Mouse (Mus musculus): ENCODE measurements around the gene Ttll1. TPM values are rescaled to one million over a fixed set of nuclear protein-coding genes. Genes with fewer than 3 reads are reported as not detected.
A peak's percentile ranks its signal among the peaks of the same experiment; 100 is the strongest.

Ttll1 gene
- total and polyA plus RNA-seq, 2 experiments from 2014 or later, result 10.7 to 25.7 TPM

DNA sequence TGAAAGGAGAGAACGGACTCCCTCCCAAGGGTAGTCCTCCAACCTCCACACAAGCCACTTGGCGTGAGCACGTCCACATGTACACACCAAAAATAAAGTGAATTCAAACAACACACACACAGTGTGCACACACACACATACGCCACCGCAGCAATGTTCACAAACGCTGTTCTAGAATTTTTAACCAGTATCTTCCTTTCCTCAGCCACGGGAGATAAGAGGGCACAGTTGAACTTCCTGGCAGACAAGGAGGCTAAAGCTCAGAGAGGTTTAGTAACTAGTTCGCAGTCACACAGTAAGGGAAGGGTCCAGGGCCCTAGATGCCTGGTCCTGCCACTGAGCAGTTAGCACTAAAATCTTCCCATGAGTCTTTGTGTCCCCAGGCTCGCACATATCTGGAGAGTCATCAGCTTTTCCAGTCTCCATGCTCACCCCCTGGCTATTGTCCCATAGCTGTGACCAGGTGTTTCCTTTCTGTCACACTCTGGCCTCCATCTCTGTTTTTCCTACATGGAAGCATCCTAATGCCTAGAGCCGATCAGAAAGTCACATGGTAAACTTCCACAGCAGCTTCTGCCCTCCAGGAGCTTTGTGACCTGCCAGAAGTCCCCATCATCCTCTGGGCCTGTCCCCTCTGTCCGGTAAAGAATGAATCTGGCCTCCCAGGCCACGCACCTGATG, 34.0 kb downstream of the Ttll1 start:
- no peak overlapping the region for H3K4me2 ChIP-seq (ENCODE audit: low read depth, low read length)
- DNase-seq (ENCODE audit: low spot score) (peak; percentile 31), ATAC-seq (ENCODE audit: insufficient read depth, low read depth) (0 out of 2 replicates have a peak, but pooled peaks have one; percentile 12)
- H3K27me3 ChIP-seq (ENCODE audit: control insufficient read depth, insufficient read depth, low read length), result no peaks in the 10 kb centered on the region
- TF ChIP-seq EP300 (IDR thresholded peaks at IDR 0.05; ENCODE audit: low read depth) (no peak), CTCF (IDR thresholded peaks at IDR 0.05; ENCODE audit: low read depth) (no peak)
- no peak overlapping the region for H3K27ac ChIP-seq (ENCODE audit: low read depth)
- no peak overlapping the region for H3K9ac ChIP-seq (replicated peaks; ENCODE audit: low read depth, low read length)
- no peaks in the 10 kb centered on the region for H3K36me3 ChIP-seq (replicated peaks; ENCODE audit: control insufficient read depth, insufficient read depth, low read length)
- no peak overlapping the region for H3K4me3 ChIP-seq (ENCODE audit: low read depth, low read length)
- 63% methylated on average over 12 of the region's 12 CpGs for WGBS
- H3K9me3 ChIP-seq (replicated peaks; ENCODE audit: control insufficient read depth, low read length), result no peaks in the 10 kb centered on the region
- H3K4me1 ChIP-seq (ENCODE audit: control insufficient read depth, insufficient read depth), result peaks cover 27% of the 10 kb centered on the region

DNA sequence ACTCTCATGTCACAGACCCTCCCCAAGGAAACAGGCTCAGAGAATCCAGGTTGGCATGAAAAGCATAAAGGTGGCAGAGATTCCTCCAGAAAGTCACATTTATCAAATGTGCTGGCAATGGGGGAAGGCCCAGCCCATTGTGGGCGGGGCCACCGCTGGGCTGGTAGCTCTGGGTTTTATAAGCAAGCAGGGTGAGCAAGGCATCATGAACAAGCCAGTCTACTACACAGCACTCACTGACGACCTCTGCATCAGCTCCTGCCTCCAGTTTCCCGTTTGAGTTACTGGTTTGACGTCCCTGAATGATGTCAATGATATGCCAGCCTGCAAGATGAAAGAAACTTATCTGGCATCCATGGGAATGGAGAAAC, 36.2 kb downstream of the Ttll1 start:
- no peak overlapping the region for H3K4me3 ChIP-seq (ENCODE audit: low read depth, low read length)
- ATAC-seq (ENCODE audit: insufficient read depth, low read depth) (0 out of 2 replicates have a peak, but pooled peaks have one; percentile 24), DNase-seq (ENCODE audit: low spot score) (peak; percentile 46)
- no peak overlapping the region for H3K4me2 ChIP-seq (ENCODE audit: low read depth, low read length)
- peaks cover 40% of the 10 kb centered on the region for H3K4me1 ChIP-seq (ENCODE audit: control insufficient read depth, insufficient read depth)
- no peak overlapping the region for H3K9ac ChIP-seq (replicated peaks; ENCODE audit: low read depth, low read length)
- H3K27ac ChIP-seq (ENCODE audit: low read depth), result peak overlapping the region; percentile 74
- 29% methylated on average over 5 of the region's 5 CpGs for WGBS
- no peak for TF ChIP-seq CTCF (IDR thresholded peaks at IDR 0.05; ENCODE audit: low read depth)
- no peak for TF ChIP-seq EP300 (IDR thresholded peaks at IDR 0.05; ENCODE audit: low read depth)
- H3K36me3 ChIP-seq (replicated peaks; ENCODE audit: control insufficient read depth, insufficient read depth, low read length), result no peaks in the 10 kb centered on the region
- no peaks in the 10 kb centered on the region for H3K27me3 ChIP-seq (ENCODE audit: control insufficient read depth, insufficient read depth, low read length)
- H3K9me3 ChIP-seq (replicated peaks; ENCODE audit: control insufficient read depth, low read length), result no peaks in the 10 kb centered on the region

DNA sequence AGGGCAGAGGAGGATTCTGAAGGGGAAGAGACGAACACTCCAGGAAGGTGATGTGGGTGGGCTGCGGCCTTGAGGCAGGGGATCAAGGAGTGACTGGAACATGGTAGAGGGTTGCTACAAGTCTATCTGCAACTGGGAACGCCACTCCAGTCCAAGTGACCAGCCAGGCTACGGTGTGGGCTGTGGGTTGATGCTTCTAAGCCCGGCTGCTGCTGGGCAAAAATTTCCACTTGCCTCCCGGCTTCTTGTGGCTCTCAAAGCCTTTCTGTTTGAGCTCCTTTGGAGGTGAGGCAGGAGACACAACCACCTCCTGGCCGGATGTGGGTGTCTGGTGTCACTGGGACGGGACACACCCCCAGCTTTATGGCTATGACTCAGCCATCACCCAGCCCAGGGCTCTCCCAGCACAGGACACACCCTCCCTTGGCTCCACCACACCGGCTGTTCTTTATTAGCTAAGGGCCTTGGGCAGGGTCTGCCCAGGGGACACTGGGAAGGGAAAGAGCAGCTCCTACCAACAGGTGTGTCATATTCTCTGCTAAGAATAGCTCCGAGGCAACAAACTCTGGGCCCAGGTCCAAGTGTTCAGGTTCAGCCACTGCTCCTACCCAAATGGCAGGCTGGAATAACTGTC, 36.7 kb downstream of the Ttll1 start:
- WGBS, result 48% methylated on average over 10 of the region's 10 CpGs
- peak; percentile 74 for DNase-seq (ENCODE audit: low spot score)

DNA sequence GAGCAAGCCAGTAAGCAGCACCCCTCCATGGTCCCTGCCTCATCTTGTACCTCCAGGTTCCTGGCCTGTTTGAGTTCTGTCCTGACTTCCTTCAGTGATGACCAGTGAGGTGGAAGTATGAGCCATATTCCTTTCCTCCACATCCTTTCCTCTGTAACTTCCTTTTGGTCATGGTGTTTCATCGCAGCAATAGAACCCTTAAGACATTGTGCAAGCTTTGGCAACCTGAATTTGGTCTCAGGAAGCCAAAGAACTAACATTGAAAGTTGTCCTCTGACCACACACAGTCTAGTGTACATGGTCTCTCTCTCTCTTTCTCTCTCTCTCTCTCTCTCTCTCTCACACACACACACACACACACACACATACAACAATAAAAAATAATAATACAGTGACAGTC, 37.4 kb downstream of the Ttll1 start:
- no peaks in the 10 kb centered on the region for H3K9me3 ChIP-seq (replicated peaks; ENCODE audit: control insufficient read depth, low read length)
- H3K4me3 ChIP-seq (ENCODE audit: low read depth, low read length), result no peak overlapping the region
- H3K36me3 ChIP-seq (replicated peaks; ENCODE audit: control insufficient read depth, insufficient read depth, low read length), result no peaks in the 10 kb centered on the region
- H3K27me3 ChIP-seq (ENCODE audit: control insufficient read depth, insufficient read depth, low read length), result no peaks in the 10 kb centered on the region
- H3K27ac ChIP-seq (ENCODE audit: low read depth), result peak overlapping the region; percentile 74; the same call in 1 of the 2 replicates
- H3K9ac ChIP-seq (replicated peaks; ENCODE audit: low read depth, low read length), result no peak overlapping the region
- WGBS, result 75% methylated on average over 1 of the region's 1 CpGs
- H3K4me2 ChIP-seq (ENCODE audit: low read depth, low read length), result no peak overlapping the region
- DNase-seq (ENCODE audit: low spot score), result no peak
- ATAC-seq (ENCODE audit: insufficient read depth, low read depth), result no peak
- peaks cover 44% of the 10 kb centered on the region for H3K4me1 ChIP-seq (ENCODE audit: control insufficient read depth, insufficient read depth)
- no peak for TF ChIP-seq EP300 (IDR thresholded peaks at IDR 0.05; ENCODE audit: low read depth)
- no peak for TF ChIP-seq CTCF (IDR thresholded peaks at IDR 0.05; ENCODE audit: low read depth)

More for the DNA sequence above, 36.7 kb downstream of the Ttll1 start:
- no peak for TF ChIP-seq EP300 (IDR thresholded peaks at IDR 0.05; ENCODE audit: low read depth)
- TF ChIP-seq CTCF (IDR thresholded peaks at IDR 0.05; ENCODE audit: low read depth), result no peak
- no peaks in the 10 kb centered on the region for H3K9me3 ChIP-seq (replicated peaks; ENCODE audit: control insufficient read depth, low read length)
- peak; percentile 62 for ATAC-seq (ENCODE audit: insufficient read depth, low read depth)
- H3K36me3 ChIP-seq (replicated peaks; ENCODE audit: control insufficient read depth, insufficient read depth, low read length), result no peaks in the 10 kb centered on the region
- peaks cover 44% of the 10 kb centered on the region for H3K4me1 ChIP-seq (ENCODE audit: control insufficient read depth, insufficient read depth)
- no peak overlapping the region for H3K4me2 ChIP-seq (ENCODE audit: low read depth, low read length)
- no peak overlapping the region for H3K9ac ChIP-seq (replicated peaks; ENCODE audit: low read depth, low read length)
- H3K27ac ChIP-seq (ENCODE audit: low read depth), result peak overlapping the region; percentile 74
- H3K27me3 ChIP-seq (ENCODE audit: control insufficient read depth, insufficient read depth, low read length), result no peaks in the 10 kb centered on the region
- H3K4me3 ChIP-seq (ENCODE audit: low read depth, low read length), result no peak overlapping the region

DNA sequence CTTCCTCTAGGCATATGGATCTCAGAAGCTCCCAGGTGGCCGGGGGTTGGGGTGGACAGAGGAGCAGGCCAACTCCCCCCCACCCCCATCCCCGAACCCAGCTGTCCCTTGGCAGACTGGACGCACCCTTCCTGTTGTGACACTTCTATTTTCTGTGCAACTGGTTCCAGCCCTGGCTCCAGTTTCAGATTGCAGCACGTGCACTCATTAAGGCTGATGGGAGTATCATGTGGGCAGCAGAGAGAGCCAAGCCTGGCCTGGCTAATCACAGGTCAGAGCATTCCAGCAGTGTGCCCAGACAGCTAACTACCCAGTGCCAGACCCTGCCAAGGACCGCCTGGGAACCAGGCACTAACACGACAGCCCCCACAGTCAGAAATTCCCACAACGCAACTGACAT, 39.2 kb downstream of the Ttll1 start:
- DNase-seq (ENCODE audit: low spot score), result peak; percentile 91
- peak overlapping the region; percentile 87 for H3K27ac ChIP-seq (ENCODE audit: low read depth)
- H3K9ac ChIP-seq (replicated peaks; ENCODE audit: low read depth, low read length), result no peak overlapping the region
- H3K4me3 ChIP-seq (ENCODE audit: low read depth, low read length), result no peak overlapping the region
- H3K4me2 ChIP-seq (ENCODE audit: low read depth, low read length), result no peak overlapping the region
- no peaks in the 10 kb centered on the region for H3K36me3 ChIP-seq (replicated peaks; ENCODE audit: control insufficient read depth, insufficient read depth, low read length)
- no peaks in the 10 kb centered on the region for H3K9me3 ChIP-seq (replicated peaks; ENCODE audit: control insufficient read depth, low read length)
- WGBS, result 22% methylated on average over 7 of the region's 7 CpGs
- peaks cover 48% of the 10 kb centered on the region for H3K4me1 ChIP-seq (ENCODE audit: control insufficient read depth, insufficient read depth)
- peak; percentile 92 for ATAC-seq (ENCODE audit: insufficient read depth, low read depth)
- H3K27me3 ChIP-seq (ENCODE audit: control insufficient read depth, insufficient read depth, low read length), result no peaks in the 10 kb centered on the region
- peak; percentile 84 for TF ChIP-seq EP300 (IDR thresholded peaks at IDR 0.05; ENCODE audit: low read depth)
- no peak for TF ChIP-seq CTCF (IDR thresholded peaks at IDR 0.05; ENCODE audit: low read depth)

Measured in heart, postnatal 0 days (tissue).